Mouse (Mus musculus) thymus, adult 2 months (tissue): ENCODE measurements around the gene Plcz1.

Source experiments
- CTCF ChIP-seq: fragments of 200-500 bp; IDR thresholded peaks from 2 replicates; pipeline ENCODE4 v1.5.1; 2012; ENCODE audit warnings: mild to moderate bottlenecking, control low read depth, low read length, moderate library complexity, borderline replicate concordance; ENCODE audit not compliant: control insufficient read depth, poor library complexity, insufficient read depth; ENCODE audit errors: extremely low read depth
- POLR2A ChIP-seq: fragments of 200-500 bp; IDR thresholded peaks from 2 replicates; pipeline ENCODE4 v1.6.1; 2012; ENCODE audit warnings: mild to moderate bottlenecking, low read length, control low read depth, moderate library complexity; ENCODE audit not compliant: control insufficient read depth, poor library complexity, insufficient read depth; ENCODE audit errors: extremely low read depth

- TF ChIP-seq POLR2A (no peak), CTCF (no peak)
Observed at GRCm38 (mm10) chr6:139966684-139967083, 74.6 kb downstream of the Plcz1 start.
